Mouse (Mus musculus) gastrocnemius, postnatal 14 days (tissue): Measurements from ENCODE around the gene Cadps2. TPM values are rescaled to one million over a fixed set of nuclear protein-coding genes. Genes with fewer than 3 reads are reported as not detected.

ENCODE experiments used
- DNase-seq: peaks from one replicate; pipeline ENCODE4 v3.0.0; 2021; ENCODE audit warnings: mixed read lengths
- intact Hi-C: fragments of 180-260 bp; cut with DNase I; formaldehyde crosslinking; loops from one replicate; pipeline ENCODE4 v1.15.1; 2025; ENCODE audit warnings: low total_unique reads
- total RNA-seq, 2 experiments: library from RNA; stranded (reverse); gene quantifications; 2 replicates each; pipeline ENCODE4 v1.2.3; 2021

The Cadps2 gene
- total RNA-seq, 2 experiments from 2014 or later: 0.51 to 0.74 TPM

- intact Hi-C loops: no loop called here
- no peak for DNase-seq
Observed at GRCm38 (mm10) chr6:23805333-23805732, 33.9 kb downstream of the Cadps2 start.

- intact Hi-C loops: no loop called here
- DNase-seq: no peak
Observed at GRCm38 (mm10) chr6:23791822-23792221, 47.4 kb downstream of the Cadps2 start.

GRCm38 (mm10) chr6:23777641-23778040 lies 61.6 kb downstream of the Cadps2 start:
- intact Hi-C loops: no loop called here
- DNase-seq: no peak

- intact Hi-C loops: no loop called here
Observed at GRCm38 (mm10) chr6:23762204-23762603, 77.0 kb downstream of the Cadps2 start.

GRCm38 (mm10) chr6:23758249-23758648 lies 81.0 kb downstream of the Cadps2 start:
- DNase-seq: no peak
- intact Hi-C loops: no loop called here

More at GRCm38 (mm10) chr6:23762204-23762603, 77.0 kb downstream of the Cadps2 start:
- no peak for DNase-seq

GRCm38 (mm10) chr6:23748823-23749222 lies 90.4 kb downstream of the Cadps2 start:
- intact Hi-C loops: no loop called here
- DNase-seq: no peak

- intact Hi-C loops: no loop called here
- DNase-seq: no peak
Observed at GRCm38 (mm10) chr6:23740010-23740409, 99.2 kb downstream of the Cadps2 start.

GRCm38 (mm10) chr6:23732750-23733149 lies 106.5 kb downstream of the Cadps2 start:
- no peak for DNase-seq
- intact Hi-C loops: no loop called here

GRCm38 (mm10) chr6:23728620-23729019 lies 110.6 kb downstream of the Cadps2 start:
- no peak for DNase-seq
- intact Hi-C loops: no loop called here

- intact Hi-C loops: no loop called here
- DNase-seq: no peak
Observed at GRCm38 (mm10) chr6:23723697-23724096, 115.5 kb downstream of the Cadps2 start.

- no peak for DNase-seq
- intact Hi-C loops: no loop called here
Observed at GRCm38 (mm10) chr6:23720401-23720800, 118.8 kb downstream of the Cadps2 start.

- intact Hi-C loops: no loop called here
Observed at GRCm38 (mm10) chr6:23707506-23707905, 131.7 kb downstream of the Cadps2 start.

GRCm38 (mm10) chr6:23700879-23701278 lies 138.3 kb downstream of the Cadps2 start:
- DNase-seq: no peak
- intact Hi-C loops: no loop called here

More at GRCm38 (mm10) chr6:23707506-23707905, 131.7 kb downstream of the Cadps2 start:
- DNase-seq: no peak

GRCm38 (mm10) chr6:23678172-23678571 lies 161.0 kb downstream of the Cadps2 start:
- intact Hi-C loops: no loop called here
- DNase-seq: no peak

- DNase-seq: no peak
- intact Hi-C loops: no loop called here
Observed at GRCm38 (mm10) chr6:23655036-23655435, 184.2 kb downstream of the Cadps2 start, which contains the start of gene Rnf148. Rnf148 (minus strand) TSS chr6:23655136.

GRCm38 (mm10) chr6:23650205-23650604 lies 189.0 kb downstream of the Cadps2 start, which contains the start of gene Rnf133:
Rnf133 (minus strand) TSS chr6:23650305.
- no peak for DNase-seq

GRCm38 (mm10) chr6:23648732-23649131 lies 190.5 kb downstream of the Cadps2 start:
- DNase-seq: no peak

More at GRCm38 (mm10) chr6:23650205-23650604, 189.0 kb downstream of the Cadps2 start, which contains the start of gene Rnf133:
- intact Hi-C loops: no loop called here

GRCm38 (mm10) chr6:23647627-23648247 lies 191.5 kb downstream of the Cadps2 start:
- peak; percentile 11 for DNase-seq
- intact Hi-C loops: no loop called here

More at GRCm38 (mm10) chr6:23648732-23649131, 190.5 kb downstream of the Cadps2 start:
- intact Hi-C loops: no loop called here

GRCm38 (mm10) chr6:23637081-23637480 lies 202.1 kb downstream of the Cadps2 start:
- intact Hi-C loops: no loop called here
- peak; percentile 7 for DNase-seq

- no peak for DNase-seq
- intact Hi-C loops: no loop called here
Observed at GRCm38 (mm10) chr6:23635208-23635607, 204.0 kb downstream of the Cadps2 start.

- intact Hi-C loops: no loop called here
- DNase-seq: no peak
Observed at GRCm38 (mm10) chr6:23634016-23634415, 205.2 kb downstream of the Cadps2 start.
